Mouse (Mus musculus) neural tube, embryonic 11.5 days (tissue): ENCODE results near the gene Tssk1. TPM values are rescaled to one million over a fixed set of nuclear protein-coding genes. Genes with fewer than 3 reads are reported as not detected.

Experiments
- ATAC-seq: fragments of 200-750 bp; cut with Nextera tagmentation; 2 replicates; pipeline ENCODE4 v1.8.0; 2017; ENCODE audit warnings: moderate number of reproducible peaks, mild to moderate bottlenecking, moderate TSS enrichment, moderate library complexity; ENCODE audit not compliant: insufficient read depth, low FRiP score, low TSS enrichment
- DNase-seq: peaks from one replicate; pipeline ENCODE4 v3.0.0-alpha.2; 2015; ENCODE audit warnings: low spot score
- H3K27ac ChIP-seq: fragments of 300-500 bp; sonication (generic); 2 replicates; pipeline ENCODE4 v1.5.1; 2014; ENCODE audit warnings: low read depth, mild to moderate bottlenecking, low read length
- H3K27me3 ChIP-seq: fragments of 300-500 bp; sonication (generic); 2 replicates; pipeline ENCODE4 v1.6.1; 2014; ENCODE audit warnings: mild to moderate bottlenecking, low read length, mixed read lengths; ENCODE audit not compliant: control insufficient read depth, insufficient read depth
- H3K36me3 ChIP-seq: fragments of 300-500 bp; sonication (generic); 2 replicates; pipeline ENCODE4 v1.6.1; 2014; ENCODE audit warnings: mild to moderate bottlenecking, low read length, moderate library complexity, mixed read lengths; ENCODE audit not compliant: control insufficient read depth, insufficient read depth
- H3K4me1 ChIP-seq: fragments of 300-500 bp; sonication (generic); 2 replicates; pipeline ENCODE4 v1.6.1; 2014; ENCODE audit warnings: low read length, mixed read lengths; ENCODE audit not compliant: control insufficient read depth, insufficient read depth
- H3K4me2 ChIP-seq: fragments of 300-500 bp; sonication (generic); 2 replicates; pipeline ENCODE4 v1.6.1; 2014; ENCODE audit warnings: low read depth, mild to moderate bottlenecking, moderate library complexity
- H3K4me3 ChIP-seq: fragments of 300-500 bp; sonication (generic); 2 replicates; pipeline ENCODE4 v1.5.1; 2014; ENCODE audit warnings: low read depth, low read length
- H3K9ac ChIP-seq: fragments of 300-500 bp; sonication (generic); 2 replicates; pipeline ENCODE4 v1.6.1; 2014; ENCODE audit warnings: mild to moderate bottlenecking, low read length
- H3K9me3 ChIP-seq: fragments of 300-500 bp; sonication (generic); 2 replicates; pipeline ENCODE4 v1.6.1; 2016; ENCODE audit warnings: low read length; ENCODE audit not compliant: control insufficient read depth
- WGBS: fragments of 180-500 bp; shearing (Covaris S2); extraction: QIAGEN DNeasy Blood & Tissue Kit; methylation state at CpG from one replicate; pipeline ENCODE4 v1.1.7; 2014; 5-methylcytosine and 5-hydroxymethylcytosine counted together
- polyA plus RNA-seq: library from polyadenylated mRNA; unstranded; fragments of >200 nt; fragmentation: Nextera tagmentation; extraction: Ambion mirVana; gene quantifications from 2 replicates; pipeline ENCODE4 v1.2.1, GENCODE M21; 2014

Tssk1 gene
- polyA plus RNA-seq, 1 experiment from 2014 or later = 0.05 TPM

GRCm38 (mm10) chr16:17889689-17890341 is 4.2 kb upstream of the Tssk1 start:
- H3K36me3 ChIP-seq = no peaks in the 10 kb centered on the region
- H3K4me1 ChIP-seq = peaks cover 8% of the 10 kb centered on the region
- ATAC-seq = no peak
- no peak overlapping the region for H3K27ac ChIP-seq
- no peaks in the 10 kb centered on the region for H3K9me3 ChIP-seq
- no peak overlapping the region; the same call in 1 of the 2 replicates for H3K9ac ChIP-seq
- WGBS = 84% methylated on average over 6 of the region's 6 CpGs
- H3K4me2 ChIP-seq = peak overlapping the region; percentile 60
- peak overlapping the region; percentile 99 for H3K4me3 ChIP-seq
- DNase-seq = no peak
- no peaks in the 10 kb centered on the region for H3K27me3 ChIP-seq

- Histone ChIP-seq H3K27me3 (no peaks in the 10 kb centered on the region), H3K4me2 (peak overlapping the region; percentile 60), H3K36me3 (no peaks in the 10 kb centered on the region), H3K9me3 (no peaks in the 10 kb centered on the region), H3K27ac (no peak overlapping the region), H3K4me1 (peaks cover 8% of the 10 kb centered on the region), H3K9ac (peak overlapping the region; percentile 99), H3K4me3 (peak overlapping the region; percentile 99)
- 48% methylated on average over 2 of the region's 2 CpGs for whole genome bisulfite sequencing
- DNase-seq (no peak), ATAC-seq (no peak)
Observed at GRCm38 (mm10) chr16:17890342-17890727, 3.7 kb upstream of the Tssk1 start.

- Histone ChIP-seq H3K9ac (peak overlapping the region; percentile 99), H3K9me3 (no peaks in the 10 kb centered on the region), H3K4me2 (peak overlapping the region; percentile 60), H3K27me3 (no peaks in the 10 kb centered on the region), H3K27ac (peak overlapping the region; percentile 90), H3K36me3 (no peaks in the 10 kb centered on the region), H3K4me3 (peak overlapping the region; percentile 99), H3K4me1 (peaks cover 8% of the 10 kb centered on the region)
- ATAC-seq = peak; percentile 70
- DNase-seq = peak; percentile 55
- WGBS = under 1% methylated on average over 42 of the region's 44 CpGs
Observed at GRCm38 (mm10) chr16:17890917-17891566, 3.0 kb upstream of the Tssk1 start.

- no peaks in the 10 kb centered on the region for H3K27me3 ChIP-seq
- DNase-seq (peak; percentile 100), ATAC-seq (peak; percentile 97)
- peaks cover 8% of the 10 kb centered on the region for H3K4me1 ChIP-seq
- H3K27ac ChIP-seq = peak within 1 kb of the TSS; percentile 90
- peak within 1 kb of the TSS; percentile 60 for H3K4me2 ChIP-seq
- peak within 1 kb of the TSS; percentile 99 for H3K9ac ChIP-seq
- WGBS = under 1% methylated on average over 38 of the region's 38 CpGs
- H3K36me3 ChIP-seq = no peaks in the 10 kb centered on the region
- no peaks in the 10 kb centered on the region for H3K9me3 ChIP-seq
- H3K4me3 ChIP-seq = peak within 1 kb of the TSS; percentile 99
Observed at GRCm38 (mm10) chr16:17891567-17891959, 2.5 kb upstream of the Tssk1 start, which contains the start of gene Gm20518. Gene Gm20518, minus strand, starts transcription at chr16:17891671.

GRCm38 (mm10) chr16:17892606-17893005 is 1.4 kb upstream of the Tssk1 start:
- peaks cover 8% of the 10 kb centered on the region for H3K4me1 ChIP-seq
- no peaks in the 10 kb centered on the region for H3K36me3 ChIP-seq
- no peak overlapping the region for H3K4me3 ChIP-seq
- ATAC-seq (no peak), DNase-seq (no peak)
- WGBS = 89% methylated on average over 3 of the region's 3 CpGs
- H3K27ac ChIP-seq = no peak overlapping the region
- H3K27me3 ChIP-seq = no peaks in the 10 kb centered on the region
- H3K9me3 ChIP-seq = no peaks in the 10 kb centered on the region
- no peak overlapping the region for H3K4me2 ChIP-seq
- H3K9ac ChIP-seq = no peak overlapping the region

- Histone ChIP-seq H3K9me3 (no peaks in the 10 kb centered on the region), H3K9ac (no peak overlapping the region), H3K36me3 (no peaks in the 10 kb centered on the region), H3K4me1 (no peaks in the 10 kb centered on the region), H3K4me3 (no peak overlapping the region), H3K27me3 (no peaks in the 10 kb centered on the region), H3K27ac (no peak overlapping the region), H3K4me2 (no peak overlapping the region)
- no peak for DNase-seq
- ATAC-seq = no peak
Observed at GRCm38 (mm10) chr16:17896091-17896490, 2.1 kb downstream of the Tssk1 start.

GRCm38 (mm10) chr16:17898462-17898861 is 4.4 kb downstream of the Tssk1 start, which contains the start of the genes Dgcr2 and Tssk2:
Gene Dgcr2, minus strand, starts transcription at chr16:17898562.
Gene Tssk2, plus strand, starts transcription at chr16:17898637.
- Histone ChIP-seq H3K9me3 (no peaks in the 10 kb centered on the region), H3K27ac (no peak within 1 kb of the TSS), H3K4me3 (no peak within 1 kb of the TSS), H3K4me2 (no peak within 1 kb of the TSS), H3K36me3 (peaks cover 14% of the 10 kb centered on the region), H3K4me1 (no peaks in the 10 kb centered on the region), H3K27me3 (no peaks in the 10 kb centered on the region), H3K9ac (no peak within 1 kb of the TSS)
- no peak for ATAC-seq
- 94% methylated on average over 14 of the region's 14 CpGs for WGBS
- no peak for DNase-seq

- H3K27me3 ChIP-seq = peaks cover 43% of the 10 kb centered on the region
Observed at GRCm38 (mm10) chr16:17911052-17911595, 17.1 kb downstream of the Tssk1 start, which contains the start of gene Ess2. Gene Ess2, minus strand, starts transcription at chr16:17911348.

More at GRCm38 (mm10) chr16:17911052-17911595, 17.1 kb downstream of the Tssk1 start, which contains the start of gene Ess2:
- Histone ChIP-seq H3K9me3 (no peaks in the 10 kb centered on the region), H3K4me3 (peak within 1 kb of the TSS; percentile 67), H3K27ac (0 out of 2 replicates have a peak within 1 kb of the TSS, but pooled peaks have one; percentile 35), H3K4me2 (peak within 1 kb of the TSS; percentile 74), H3K9ac (peak within 1 kb of the TSS; percentile 73), H3K4me1 (peaks cover 10% of the 10 kb centered on the region), H3K36me3 (peaks cover 14% of the 10 kb centered on the region)
- DNase-seq = peak; percentile 93
- under 1% methylated on average over 35 of the region's 35 CpGs for WGBS
- ATAC-seq = peak; percentile 89
